Mouse (Mus musculus) CD4-positive helper T cell, adult 2 months (primary cell): ENCODE data around the gene Tiam1.

Source experiments
- DNase-seq: peaks from one replicate; pipeline ENCODE4 v3.0.0-alpha.2; 2012; ENCODE audit warnings: low read depth, missing footprints, low spot score

Tiam1 gene

DNA sequence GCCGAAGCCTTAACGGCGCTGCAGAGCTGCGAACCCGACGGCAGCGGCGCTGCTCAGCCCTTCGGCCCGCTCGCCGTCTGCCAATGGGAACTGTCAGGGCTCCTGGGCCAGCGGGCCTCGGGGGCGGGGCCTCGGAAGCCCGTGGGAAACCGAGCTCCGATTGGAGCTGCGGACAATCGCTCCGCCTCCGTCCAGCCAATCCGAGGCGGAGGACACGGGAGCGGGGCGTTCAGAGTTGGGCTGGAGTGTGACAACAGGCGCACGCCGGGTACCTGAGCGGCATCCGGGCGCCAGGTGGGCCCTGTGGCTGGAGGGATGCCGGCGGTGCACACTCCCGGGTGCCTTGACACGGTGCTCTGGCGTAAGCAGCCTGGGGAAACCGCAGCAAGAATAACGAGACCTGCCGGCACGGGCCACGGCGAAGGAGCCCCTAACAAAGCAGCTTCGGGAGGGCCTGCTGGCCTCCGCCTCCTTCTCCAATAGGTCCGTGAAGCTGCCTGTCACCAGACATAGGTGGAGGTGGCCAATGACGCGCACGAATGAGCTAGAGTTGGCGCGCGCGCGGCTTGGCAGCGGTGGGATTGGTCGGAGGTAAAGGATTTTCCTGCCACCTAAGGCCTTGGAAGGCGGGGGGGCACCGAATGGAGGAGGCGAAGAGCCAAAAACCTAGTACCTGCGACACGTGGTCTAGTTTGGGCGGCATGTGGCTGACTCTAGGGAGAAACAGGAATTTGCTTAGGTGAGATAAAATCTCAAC, at the start of gene Tiam1:
Gene Tiam1, minus strand, starts transcription at position 10 of the 757 bp plus-strand sequence.
- DNase-seq: peak; percentile 99

DNA sequence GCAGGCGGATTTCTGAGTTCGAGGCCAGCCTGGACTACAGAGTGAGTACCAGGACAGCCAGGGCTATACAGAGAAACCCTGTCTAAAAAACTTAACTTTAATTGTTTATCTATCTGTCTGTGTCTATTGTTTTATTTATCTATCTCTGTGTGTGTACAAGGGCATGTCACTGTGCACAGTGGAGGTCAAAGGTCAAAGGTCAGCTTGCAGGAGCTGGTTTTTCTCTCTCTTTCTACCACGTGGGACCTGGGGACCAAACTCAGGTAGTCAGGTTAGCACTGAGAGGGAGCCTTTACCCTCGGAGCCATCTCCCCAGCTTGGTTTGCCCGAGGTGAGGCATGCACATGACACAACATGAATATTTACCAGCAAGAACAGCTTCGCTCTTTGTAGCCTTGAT, 47.7 kb upstream of the Tiam1 start:
- DNase-seq: no peak

DNA sequence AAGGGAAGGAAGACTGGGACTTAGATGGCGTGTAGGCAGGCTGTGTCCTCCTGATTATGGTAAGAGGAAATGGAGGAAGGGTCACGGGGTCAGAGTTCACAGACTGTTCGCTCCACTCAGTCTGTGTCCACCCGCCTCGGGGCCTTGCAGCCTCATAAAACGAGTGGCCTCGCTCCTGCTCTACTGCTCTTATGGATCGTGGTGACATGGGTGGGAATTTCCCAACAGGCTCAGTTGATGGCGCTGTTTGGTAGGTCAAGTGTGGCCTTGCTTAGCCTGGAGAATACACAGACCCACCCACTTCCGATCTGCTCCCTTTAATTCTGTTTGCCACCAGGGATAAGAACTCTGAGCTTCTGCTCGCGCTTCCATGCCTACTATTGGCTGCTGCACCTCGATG, 43.9 kb upstream of the Tiam1 start:
- DNase-seq: no peak

DNA sequence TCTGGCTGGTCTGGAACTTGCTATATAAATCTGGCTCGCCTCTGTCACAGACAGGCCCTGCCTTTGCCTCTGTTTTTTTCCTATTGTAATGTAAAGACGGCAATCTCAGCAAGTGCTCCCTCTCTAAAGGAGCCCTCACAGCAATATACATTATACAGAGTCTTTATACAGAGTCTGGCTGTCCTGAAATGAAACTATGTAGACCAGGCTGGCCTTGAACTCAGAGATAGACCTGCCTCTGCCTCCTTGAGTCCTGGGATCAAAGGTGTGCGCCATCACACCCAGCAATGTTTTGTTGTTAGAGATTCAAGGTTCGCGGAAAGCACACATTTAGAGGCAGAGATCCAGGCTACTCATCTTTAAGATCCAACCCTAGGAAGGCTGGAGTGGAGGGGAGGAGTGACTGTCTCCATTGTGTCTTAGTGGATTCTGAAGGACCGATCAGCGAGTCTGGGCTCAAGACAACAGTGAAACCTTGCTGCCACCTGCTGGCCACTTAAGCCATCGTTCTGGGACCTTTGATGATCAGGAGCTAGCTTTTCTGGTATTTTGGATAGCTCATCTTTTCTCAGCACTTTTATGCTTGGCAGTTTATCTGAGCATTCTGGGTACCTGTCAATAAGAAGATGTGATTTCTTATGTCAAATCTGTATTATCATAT, 42.5 kb upstream of the Tiam1 start:
- peak; percentile 71 for DNase-seq

DNA sequence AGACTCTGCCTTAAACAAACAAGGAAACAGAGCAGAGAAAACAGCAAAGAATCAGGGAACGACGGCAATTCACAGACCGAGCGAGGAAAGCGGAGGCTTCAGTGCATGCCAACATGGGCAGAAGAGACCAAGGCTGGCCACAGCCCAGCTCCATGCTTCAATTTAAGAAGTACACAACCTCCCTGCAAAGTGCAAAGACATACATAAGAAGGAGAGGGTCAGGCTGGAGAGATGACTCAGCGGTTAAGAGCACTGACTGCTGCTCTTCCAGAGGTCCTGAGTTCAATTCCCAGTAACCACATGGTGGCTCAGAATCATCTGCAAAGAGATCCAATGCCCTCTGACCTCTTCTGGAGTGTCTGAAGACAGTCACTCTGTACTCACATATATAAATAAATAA, 40.6 kb upstream of the Tiam1 start:
- DNase-seq: no peak

DNA sequence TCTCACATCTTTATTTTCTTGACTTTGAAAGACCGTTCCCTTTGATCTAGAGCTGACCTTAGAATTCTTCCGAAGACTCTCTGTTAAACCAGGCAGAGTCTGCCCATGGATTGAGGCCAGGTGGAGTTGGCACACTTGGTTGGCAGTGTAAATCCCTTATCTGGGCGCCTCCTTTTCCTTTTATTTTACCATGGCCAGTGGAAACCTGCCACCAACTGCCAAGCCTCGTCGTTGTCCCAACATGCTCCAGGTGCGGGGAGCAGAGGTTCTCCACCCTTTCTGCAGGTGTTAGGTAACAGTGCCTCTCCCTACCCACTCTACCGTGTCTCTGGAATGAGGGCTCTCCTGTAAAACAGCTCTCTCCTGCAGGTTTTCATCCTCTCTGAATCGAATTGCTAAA, 38.1 kb upstream of the Tiam1 start:
- DNase-seq: no peak

DNA sequence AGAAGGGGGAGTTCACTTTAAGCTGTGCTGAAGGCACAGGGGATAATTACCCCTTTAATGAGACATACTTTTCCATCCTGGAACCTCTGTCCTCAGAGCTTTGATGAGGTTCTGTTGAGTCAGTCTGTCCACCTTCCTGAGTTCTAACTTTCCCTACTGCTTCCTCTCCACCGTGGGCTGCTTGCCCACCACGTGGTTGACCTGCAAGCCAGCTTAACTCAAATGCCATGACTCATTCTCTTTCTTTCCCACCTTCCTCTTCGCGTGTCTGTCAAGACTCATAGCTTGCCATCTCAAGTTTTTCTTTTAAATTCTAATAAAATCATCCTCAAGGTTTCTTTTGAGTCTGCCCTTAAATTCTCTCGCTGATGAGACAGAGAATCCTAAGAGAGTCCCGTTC, 37.4 kb upstream of the Tiam1 start:
- no peak for DNase-seq

DNA sequence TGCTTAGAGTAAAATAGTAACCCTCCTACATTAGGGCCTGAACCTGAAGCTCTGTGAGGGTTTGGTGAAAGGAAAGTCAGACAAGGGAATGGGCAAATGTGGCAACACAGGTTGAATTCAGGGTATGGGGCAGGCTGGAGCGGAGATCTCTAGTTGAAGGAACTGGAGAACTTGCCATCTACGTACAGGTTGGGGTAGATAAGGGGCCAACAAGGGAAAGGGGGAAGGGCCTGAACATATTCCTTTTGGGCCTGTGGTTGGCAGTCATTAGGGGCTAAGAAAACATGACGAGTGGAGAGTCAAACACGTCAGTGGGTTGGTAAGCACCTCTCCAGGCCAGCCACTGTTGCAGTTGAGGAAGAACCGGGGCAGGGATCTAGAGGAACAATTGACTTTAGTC, 36.3 kb upstream of the Tiam1 start:
- DNase-seq: no peak

DNA sequence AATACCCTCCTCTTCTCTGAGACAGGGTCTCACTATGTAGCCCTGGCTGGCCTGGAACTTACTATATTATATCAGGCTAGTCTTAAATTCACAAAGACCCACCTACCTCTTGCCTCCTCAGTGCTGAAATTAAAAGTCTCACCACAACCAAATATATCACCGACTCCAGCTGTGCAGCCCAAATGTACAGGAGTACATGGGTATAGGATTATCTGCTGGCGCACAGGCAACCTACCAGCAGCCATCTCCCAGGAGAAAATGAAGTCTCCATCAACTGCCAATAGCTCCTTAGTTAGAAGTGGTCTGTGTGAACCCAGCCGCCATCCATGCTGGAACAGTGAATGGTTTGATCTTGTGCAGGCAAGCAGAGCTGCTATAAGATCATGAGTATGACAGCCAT, 34.8 kb upstream of the Tiam1 start:
- DNase-seq: no peak

DNA sequence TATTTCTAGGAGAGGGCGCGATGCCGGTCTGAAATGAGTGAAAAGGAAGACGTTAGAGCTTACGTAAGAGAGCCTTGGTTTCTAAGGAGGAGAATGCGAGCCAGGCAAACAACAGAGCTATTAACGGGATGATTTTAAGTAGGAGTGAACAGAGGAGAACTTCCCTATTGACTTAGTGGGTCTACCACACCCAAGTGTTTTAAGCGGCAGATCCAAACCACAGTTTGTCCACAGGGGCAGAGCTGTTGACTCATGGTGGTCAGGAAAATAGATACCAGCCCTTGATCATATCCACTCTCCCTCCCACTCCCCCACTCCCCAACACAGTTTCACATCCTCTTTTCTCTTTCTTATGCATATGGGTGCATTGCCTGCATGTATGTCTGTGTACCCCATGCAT, 33.9 kb upstream of the Tiam1 start:
- peak; percentile 20 for DNase-seq

DNA sequence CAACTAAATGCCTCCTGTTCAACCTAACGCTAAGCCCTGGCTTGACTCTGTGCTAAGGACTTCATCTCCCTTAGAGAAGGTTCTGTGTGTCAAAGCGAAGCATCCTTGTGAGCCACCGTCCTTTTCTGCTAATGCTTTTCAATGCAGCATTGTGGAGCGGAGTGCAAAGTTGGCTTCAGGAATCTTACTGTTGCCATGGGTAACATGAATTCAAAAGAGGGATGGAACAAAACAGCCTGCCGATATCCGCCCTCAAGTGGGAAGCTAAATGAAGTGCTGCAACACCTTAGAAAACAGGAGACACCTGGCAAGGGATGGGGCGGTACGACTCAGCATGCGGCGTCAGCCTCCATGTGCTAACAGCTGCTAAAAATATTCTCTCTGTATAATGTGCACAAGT, 32.9 kb upstream of the Tiam1 start:
- no peak for DNase-seq

DNA sequence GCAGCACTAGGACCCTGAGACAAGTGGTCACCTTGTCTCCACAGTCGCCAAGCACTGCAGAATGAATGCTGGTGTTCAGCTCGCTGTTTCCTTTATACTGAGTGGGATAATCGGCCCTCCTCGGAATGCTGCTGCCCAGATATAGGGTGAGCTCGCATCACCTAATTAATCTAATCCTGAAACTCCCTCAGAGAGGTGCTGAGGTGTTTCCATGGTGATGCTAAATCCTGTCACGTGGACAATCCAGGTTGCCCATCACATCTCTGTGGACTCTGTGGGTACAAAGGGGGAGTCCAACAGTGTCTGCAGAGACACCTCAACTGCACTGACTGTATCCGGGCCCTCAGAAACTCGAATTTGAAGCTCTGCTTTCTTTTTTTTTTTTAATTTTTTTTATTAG, 27.8 kb upstream of the Tiam1 start:
- DNase-seq: no peak

DNA sequence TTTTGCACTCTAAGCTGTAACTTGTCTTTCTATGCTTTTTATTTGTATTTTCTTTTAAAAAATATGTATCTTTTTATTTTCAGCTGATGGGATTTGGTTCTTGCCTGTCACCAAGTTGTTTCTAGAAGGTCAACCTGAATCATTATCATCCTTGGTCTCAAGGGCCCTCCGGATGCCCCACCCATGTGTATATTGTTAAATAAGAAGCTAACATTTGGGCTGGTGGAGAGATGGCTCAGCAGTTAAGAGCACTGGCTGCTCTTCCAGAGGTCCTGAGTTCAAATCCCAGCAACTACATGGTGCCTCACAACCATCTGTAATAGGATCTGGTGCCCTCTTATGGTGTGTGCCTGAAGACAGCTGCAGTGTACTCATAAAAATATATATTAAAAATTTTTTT, 27.1 kb upstream of the Tiam1 start:
- DNase-seq: no peak

DNA sequence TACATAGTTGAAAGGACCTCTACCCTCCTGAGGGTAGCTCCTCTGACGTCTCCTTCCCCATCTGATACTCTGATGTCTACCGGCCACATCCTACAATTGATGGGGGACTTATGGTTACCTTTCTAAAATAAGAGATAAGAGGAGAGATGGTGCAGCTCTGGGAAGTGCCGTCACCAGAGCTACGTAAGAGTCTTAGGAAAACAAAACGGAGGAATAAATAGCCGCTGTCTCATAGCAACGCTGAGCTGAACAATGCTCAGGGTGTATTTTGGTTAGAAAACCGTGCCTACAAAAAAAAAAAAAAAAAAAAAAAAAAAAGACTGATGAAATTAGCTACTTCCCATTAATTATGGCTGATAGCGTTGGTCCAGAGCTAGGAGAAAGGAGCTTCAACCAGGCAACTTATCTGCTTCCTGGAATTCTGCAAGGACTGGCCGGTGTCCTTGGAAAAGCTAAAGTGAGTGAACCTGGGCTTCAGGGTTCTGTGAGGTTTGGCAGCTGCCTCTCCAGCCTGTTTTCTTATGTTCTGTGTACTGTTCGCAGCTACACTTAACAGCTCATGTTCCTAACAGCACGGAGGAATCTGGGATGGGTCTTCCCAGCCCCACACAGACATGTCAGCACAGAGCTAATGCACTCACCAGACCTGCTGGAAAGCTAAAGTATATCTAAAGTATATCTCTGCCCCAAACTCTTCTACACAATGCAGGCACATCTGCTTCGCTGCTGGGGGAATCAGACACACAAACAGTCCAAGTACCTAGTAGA, 26.5 kb upstream of the Tiam1 start:
- no peak for DNase-seq

DNA sequence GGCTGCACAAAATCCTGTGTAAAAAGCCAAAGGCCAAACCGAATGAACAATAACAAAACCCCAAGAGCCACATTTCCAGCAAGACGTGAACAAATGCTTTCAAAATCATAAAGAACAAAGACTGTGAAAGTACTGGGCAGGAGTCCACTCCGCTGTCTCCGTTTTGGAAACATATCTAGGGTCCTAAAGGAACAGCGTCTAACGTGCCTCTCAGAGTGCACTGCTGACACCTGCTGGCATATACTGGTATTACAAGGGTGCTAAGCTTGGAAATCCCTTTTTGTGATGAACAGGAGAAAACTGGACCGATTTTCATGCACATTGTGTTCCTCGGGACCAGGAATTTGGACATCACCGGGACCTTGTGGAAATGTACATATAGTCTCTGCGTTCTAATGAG, 24.1 kb upstream of the Tiam1 start:
- DNase-seq: peak; percentile 65

DNA sequence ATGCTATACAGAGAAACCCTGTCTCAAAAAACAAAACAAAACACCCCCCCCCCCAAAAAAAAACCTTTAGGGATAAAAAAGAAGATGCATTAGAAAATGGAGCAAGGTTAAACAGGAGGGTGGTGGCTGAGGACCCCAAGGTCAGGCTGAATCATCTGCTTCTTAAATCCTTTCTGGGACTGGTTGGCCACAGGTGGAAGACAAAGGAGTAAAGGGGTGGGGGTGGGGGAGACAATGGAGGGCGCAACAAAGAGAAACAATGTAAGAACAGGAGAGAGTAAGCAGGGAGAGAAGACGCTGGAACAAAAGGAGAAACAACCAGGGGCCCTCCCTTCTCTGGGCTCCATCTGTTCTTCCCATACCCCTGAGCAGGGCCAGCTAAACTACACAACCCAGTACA, 21.9 kb upstream of the Tiam1 start:
- no peak for DNase-seq

DNA sequence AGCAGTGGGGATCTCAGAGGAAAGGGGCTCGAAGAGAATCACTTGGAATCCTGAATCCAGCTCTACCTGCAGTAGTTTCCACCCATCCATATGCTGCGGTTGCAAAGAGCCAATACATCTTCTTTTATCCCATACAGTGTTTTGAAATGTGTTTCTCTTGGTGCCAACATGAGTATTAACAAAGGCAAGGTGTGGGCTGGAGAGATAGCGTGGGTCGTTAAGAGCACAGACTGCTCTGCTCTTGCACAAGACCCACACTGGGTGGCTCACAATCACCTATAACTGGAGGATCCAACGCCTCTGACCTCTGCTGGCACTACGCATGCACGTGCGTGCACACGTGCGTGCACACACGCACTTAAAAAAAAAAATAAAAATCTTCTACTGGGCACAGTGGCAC, 21.4 kb upstream of the Tiam1 start:
- DNase-seq: no peak

DNA sequence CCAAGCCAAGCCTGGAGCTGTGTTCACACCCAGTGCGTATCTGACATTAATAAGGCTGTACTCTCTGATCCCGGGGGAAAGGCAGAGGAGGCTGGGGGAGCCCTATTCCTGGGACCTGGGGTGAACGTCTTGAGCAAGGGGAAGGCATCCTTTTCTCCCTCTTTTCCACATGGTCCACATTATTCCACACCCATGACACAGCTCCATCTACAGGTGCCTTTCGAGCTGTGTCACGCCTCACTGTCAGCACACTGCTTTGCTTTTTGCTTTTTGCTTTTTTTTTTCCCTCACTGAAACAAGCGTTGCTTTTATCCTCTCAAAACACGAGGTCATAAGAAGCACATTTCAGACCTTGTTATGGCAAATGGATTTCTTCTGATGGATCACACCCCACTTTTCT, 11.5 kb upstream of the Tiam1 start:
- no peak for DNase-seq

DNA sequence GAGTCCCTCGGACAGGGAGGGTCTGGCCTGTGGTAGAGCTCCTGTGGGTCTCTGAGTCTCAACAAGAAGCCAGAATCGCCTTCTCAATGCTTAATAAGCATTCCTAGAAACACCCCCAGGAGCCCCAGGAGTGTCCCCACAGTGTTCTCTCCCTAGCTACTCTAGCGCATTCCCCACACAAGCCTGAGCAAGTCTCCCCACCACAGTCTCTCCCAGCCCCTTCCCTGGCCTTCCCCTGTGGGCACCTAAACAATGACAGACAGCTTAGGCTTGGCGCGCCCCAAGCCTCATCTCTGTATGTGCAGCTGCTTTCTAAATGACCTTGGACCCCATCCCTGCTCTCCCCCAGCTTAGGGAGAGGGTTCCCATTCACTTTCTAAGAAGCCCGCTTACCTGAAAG, 7.3 kb upstream of the Tiam1 start:
- no peak for DNase-seq

DNA sequence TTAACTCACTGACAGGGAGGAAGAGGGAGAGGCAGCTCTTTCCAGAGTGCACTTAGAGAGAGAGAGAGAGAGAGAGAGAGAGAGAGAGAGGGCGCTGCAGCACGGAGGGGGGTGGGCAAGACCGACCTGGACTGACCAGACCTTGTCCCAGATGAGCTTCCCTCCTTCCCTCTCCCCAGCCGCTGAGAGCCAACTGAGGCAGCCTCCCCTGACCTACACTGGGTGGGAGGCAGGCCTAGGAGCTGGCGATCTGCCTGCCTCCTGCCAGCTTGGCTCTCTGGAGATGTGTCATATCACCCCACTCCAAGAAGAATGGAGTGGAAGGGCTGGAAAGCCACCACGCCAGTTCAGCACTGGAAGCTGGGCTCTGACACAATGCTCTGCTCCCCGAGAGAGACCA, 6.6 kb upstream of the Tiam1 start:
- DNase-seq: no peak

DNA sequence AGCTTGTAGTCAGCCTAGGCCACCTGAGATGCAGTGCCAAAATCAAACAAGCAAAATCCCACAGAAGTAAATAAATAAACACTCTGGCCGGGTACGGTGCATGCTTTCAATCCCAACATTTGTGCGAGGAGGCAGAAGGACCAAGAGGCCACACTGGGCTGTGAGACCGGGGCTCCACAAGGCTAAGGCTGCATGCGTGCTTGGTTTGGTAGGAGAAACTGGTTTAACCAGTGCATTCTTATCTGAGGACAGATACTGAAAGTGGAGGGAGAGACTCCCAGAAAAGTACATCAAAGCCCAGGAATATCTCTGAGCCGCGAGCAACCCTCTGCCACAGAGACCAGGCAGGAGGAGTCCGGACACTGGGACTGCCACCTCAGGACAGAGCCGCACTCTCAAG, 5.8 kb upstream of the Tiam1 start:
- DNase-seq: no peak

DNA sequence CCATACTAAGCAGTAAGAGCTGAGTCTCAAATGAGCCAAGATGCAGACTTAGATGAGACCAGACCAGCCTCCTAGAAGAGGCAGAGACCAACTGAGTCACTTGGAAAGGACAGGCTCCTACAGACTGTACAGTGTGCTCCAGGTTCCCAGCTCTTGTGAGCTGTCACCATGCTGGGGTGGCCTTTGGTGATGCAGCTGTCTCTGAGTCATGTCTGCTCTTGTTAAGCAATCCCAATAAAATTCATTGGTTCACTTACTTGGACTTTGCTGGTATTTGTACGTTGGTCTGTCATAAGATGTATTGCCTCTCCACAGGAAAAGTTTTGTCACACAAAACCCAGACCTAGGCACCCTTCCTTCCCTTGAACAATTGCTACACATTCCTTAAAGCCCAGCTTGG, 1.7 kb upstream of the Tiam1 start:
- no peak for DNase-seq

DNA sequence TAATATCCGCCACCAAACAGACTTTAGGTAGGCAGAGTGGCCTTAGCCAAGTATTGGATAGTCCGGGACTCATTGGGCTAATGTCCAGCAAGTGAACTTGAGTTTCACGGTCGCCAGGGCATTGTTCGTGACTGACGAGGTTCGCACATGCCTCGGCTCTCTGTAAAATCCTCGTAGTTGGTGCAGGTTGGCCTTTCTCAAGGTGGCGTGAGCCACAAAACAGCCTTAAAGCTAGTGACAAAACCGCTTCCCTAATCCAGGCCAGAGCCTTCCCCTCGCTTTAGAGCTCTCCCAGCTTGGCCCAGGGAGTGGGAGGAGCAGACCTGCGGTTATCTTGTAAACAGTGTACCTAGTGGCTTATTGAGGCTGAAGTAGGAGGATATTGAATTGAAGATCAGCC, 972 bp upstream of the Tiam1 start:
- no peak for DNase-seq
